Mouse (Mus musculus) lung, adult 2 months (tissue): ENCODE results near the gene Tceal9.

ENCODE experiments used
- CTCF ChIP-seq: fragments of 200-500 bp; IDR thresholded peaks from 2 replicates; pipeline ENCODE4 v1.5.1; 2011; ENCODE audit warnings: mild to moderate bottlenecking, low read length, control low read depth; ENCODE audit not compliant: insufficient read depth
- POLR2A ChIP-seq: fragments of 200-500 bp; IDR thresholded peaks from 2 replicates; pipeline ENCODE4 v1.6.1; 2011; ENCODE audit warnings: low read depth, mild to moderate bottlenecking, control low read depth, low read length, borderline replicate concordance; ENCODE audit errors: extremely low read depth

- TF ChIP-seq CTCF (no peak), POLR2A (no peak)
Observed at GRCm38 (mm10) chrX:136278401-136278800, 33.5 kb downstream of the Tceal9 start.
